Mouse (Mus musculus): ENCODE data around the gene Thra. TPM values are rescaled to one million over a fixed set of nuclear protein-coding genes. Genes with fewer than 3 reads are reported as not detected.
A peak's percentile ranks its signal among the peaks of the same experiment; 100 is the strongest.

Thra gene
- polyA plus RNA-seq, 1 experiment from 2014 or later: 6.1 TPM

- H3K4me1 ChIP-seq (ENCODE audit: insufficient read depth): peaks cover 79% of the 10 kb centered on the region
Measured at GRCm38 (mm10) chr11:98771844-98772525, 31.5 kb downstream of the Thra start.

GRCm38 (mm10) chr11:98772667-98773171, 32.3 kb downstream of the Thra start:
- Histone ChIP-seq H3K36me3 (replicated peaks; ENCODE audit: insufficient read depth, low read length) (peaks cover 18% of the 10 kb centered on the region), H3K27me3 (ENCODE audit: insufficient read depth, low read length) (no peaks in the 10 kb centered on the region), H3K4me2 (ENCODE audit: low read depth, low read length) (peak overlapping the region; percentile 80), H3K4me3 (ENCODE audit: low read depth, low read length) (0 out of 2 replicates have a peak overlapping the region, but pooled peaks have one; percentile 53), H3K27ac (ENCODE audit: low read depth) (peak overlapping the region; percentile 71; the same call in 1 of the 2 replicates), H3K9me3 (ENCODE audit: low read length) (no peaks in the 10 kb centered on the region), H3K9ac (replicated peaks) (peak overlapping the region; percentile 36; the same call in 1 of the 2 replicates), H3K4me1 (ENCODE audit: insufficient read depth) (peaks cover 80% of the 10 kb centered on the region)
- ATAC-seq: no peak
- peak; percentile 32 for DNase-seq
- no peak for TF ChIP-seq EP300 (IDR thresholded peaks at IDR 0.05; ENCODE audit: low read depth)
- no peak for TF ChIP-seq CTCF (IDR thresholded peaks at IDR 0.05; ENCODE audit: low read depth)
- WGBS (ENCODE audit: insufficient replicate concordance): 47% methylated on average over 8 of the region's 8 CpGs

More at GRCm38 (mm10) chr11:98771844-98772525, 31.5 kb downstream of the Thra start:
- peak; percentile 14 for DNase-seq
- no peak overlapping the region for H3K9ac ChIP-seq (replicated peaks)
- H3K27ac ChIP-seq (ENCODE audit: low read depth): 0 out of 2 replicates have a peak overlapping the region, but pooled peaks have one; percentile 71
- H3K4me2 ChIP-seq (ENCODE audit: low read depth, low read length): no peak overlapping the region
- H3K4me3 ChIP-seq (ENCODE audit: low read depth, low read length): no peak overlapping the region
- TF ChIP-seq EP300 (IDR thresholded peaks at IDR 0.05; ENCODE audit: low read depth) (no peak), CTCF (IDR thresholded peaks at IDR 0.05; ENCODE audit: low read depth) (no peak)
- no peak for ATAC-seq
- 79% methylated on average over 11 of the region's 11 CpGs for WGBS (ENCODE audit: insufficient replicate concordance)
- no peaks in the 10 kb centered on the region for H3K27me3 ChIP-seq (ENCODE audit: insufficient read depth, low read length)
- peaks cover 18% of the 10 kb centered on the region for H3K36me3 ChIP-seq (replicated peaks; ENCODE audit: insufficient read depth, low read length)
- H3K9me3 ChIP-seq (ENCODE audit: low read length): no peaks in the 10 kb centered on the region

- H3K9me3 ChIP-seq (ENCODE audit: low read length): no peaks in the 10 kb centered on the region
- H3K27ac ChIP-seq (ENCODE audit: low read depth): peak overlapping the region; percentile 94
- peaks cover 18% of the 10 kb centered on the region for H3K36me3 ChIP-seq (replicated peaks; ENCODE audit: insufficient read depth, low read length)
- H3K4me1 ChIP-seq (ENCODE audit: insufficient read depth): peaks cover 70% of the 10 kb centered on the region
- WGBS (ENCODE audit: insufficient replicate concordance): under 1% methylated on average over 34 of the region's 37 CpGs
- peak; percentile 79 for TF ChIP-seq EP300 (IDR thresholded peaks at IDR 0.05; ENCODE audit: low read depth)
- peak; percentile 15; the same call in 1 of the 2 replicates for TF ChIP-seq CTCF (IDR thresholded peaks at IDR 0.05; ENCODE audit: low read depth)
- ATAC-seq (peak; percentile 86), DNase-seq (peak; percentile 100)
- peak overlapping the region; percentile 84 for H3K9ac ChIP-seq (replicated peaks)
- H3K4me2 ChIP-seq (ENCODE audit: low read depth, low read length): peak overlapping the region; percentile 80
- H3K27me3 ChIP-seq (ENCODE audit: insufficient read depth, low read length): no peaks in the 10 kb centered on the region
- peak overlapping the region; percentile 53 for H3K4me3 ChIP-seq (ENCODE audit: low read depth, low read length)
Measured at GRCm38 (mm10) chr11:98773635-98774295, 33.3 kb downstream of the Thra start.

GRCm38 (mm10) chr11:98774582-98775347, 34.3 kb downstream of the Thra start, which contains the start of gene Nr1d1:
Gene Nr1d1 (minus strand): TSS chr11:98775333.
- Histone ChIP-seq H3K4me2 (ENCODE audit: low read depth, low read length) (peak within 1 kb of the TSS; percentile 80), H3K9me3 (ENCODE audit: low read length) (no peaks in the 10 kb centered on the region), H3K27me3 (ENCODE audit: insufficient read depth, low read length) (no peaks in the 10 kb centered on the region), H3K9ac (replicated peaks) (peak within 1 kb of the TSS; percentile 84), H3K4me1 (ENCODE audit: insufficient read depth) (peaks cover 61% of the 10 kb centered on the region), H3K27ac (ENCODE audit: low read depth) (peak within 1 kb of the TSS; percentile 94), H3K4me3 (ENCODE audit: low read depth, low read length) (peak within 1 kb of the TSS; percentile 53), H3K36me3 (replicated peaks; ENCODE audit: insufficient read depth, low read length) (peaks cover 10% of the 10 kb centered on the region)
- DNase-seq (no peak), ATAC-seq (no peak)
- TF ChIP-seq EP300 (IDR thresholded peaks at IDR 0.05; ENCODE audit: low read depth): no peak
- no peak for TF ChIP-seq CTCF (IDR thresholded peaks at IDR 0.05; ENCODE audit: low read depth)
- under 1% methylated on average over 22 of the region's 22 CpGs for WGBS (ENCODE audit: insufficient replicate concordance)

- Histone ChIP-seq H3K36me3 (replicated peaks; ENCODE audit: insufficient read depth, low read length) (peaks cover 7% of the 10 kb centered on the region), H3K27me3 (ENCODE audit: insufficient read depth, low read length) (no peaks in the 10 kb centered on the region), H3K4me2 (ENCODE audit: low read depth, low read length) (peak overlapping the region; percentile 80), H3K4me3 (ENCODE audit: low read depth, low read length) (peak overlapping the region; percentile 53), H3K9me3 (ENCODE audit: low read length) (no peaks in the 10 kb centered on the region), H3K9ac (replicated peaks) (peak overlapping the region; percentile 84), H3K4me1 (ENCODE audit: insufficient read depth) (peaks cover 57% of the 10 kb centered on the region), H3K27ac (ENCODE audit: low read depth) (peak overlapping the region; percentile 89)
- 2% methylated on average over 15 of the region's 15 CpGs for WGBS (ENCODE audit: insufficient replicate concordance)
- ATAC-seq: peak; percentile 64
- DNase-seq: peak; percentile 92
- TF ChIP-seq CTCF (IDR thresholded peaks at IDR 0.05; ENCODE audit: low read depth) (no peak), EP300 (IDR thresholded peaks at IDR 0.05; ENCODE audit: low read depth) (no peak; the same call in 1 of the 2 replicates)
Measured at GRCm38 (mm10) chr11:98775348-98776051, 35.1 kb downstream of the Thra start.

Measured in liver, postnatal 0 days (tissue).